Mouse (Mus musculus): ENCODE results near the gene Cnnm4. TPM values are rescaled to one million over a fixed set of nuclear protein-coding genes. Genes with fewer than 3 reads are reported as not detected.

Cnnm4 gene
- total RNA-seq, 2 experiments from 2014 or later = 13.0 to 13.8 TPM

- intact Hi-C loops (cut with DNase I) = no loop called here
- no peak for DNase-seq (ENCODE audit: low spot score in 2 of 2)
These were observed 4.0 kb upstream of the Cnnm4 start for GRCm38 (mm10) chr1:36467446-36467845.

GRCm38 (mm10) chr1:36469811-36470444, 1.5 kb upstream of the Cnnm4 start:
- intact Hi-C loops (cut with DNase I) = loop anchor here (2.0 kb wide), 2 partner anchors 25 to 101 kb away; partner anchors contain the start of genes Kansl3 and Lman2l
- DNase-seq (ENCODE audit: low spot score in 2 of 2) = no peak

- no peak for DNase-seq (ENCODE audit: low spot score in 2 of 2)
- intact Hi-C loops (cut with DNase I) = no loop called here
These were observed 653 bp downstream of the Cnnm4 start for GRCm38 (mm10) chr1:36472106-36472440.

GRCm38 (mm10) chr1:36473211-36473780, 1.9 kb downstream of the Cnnm4 start:
- no peak for DNase-seq (ENCODE audit: low spot score in 2 of 2)
- intact Hi-C loops (cut with DNase I) = no loop called here

GRCm38 (mm10) chr1:36474646-36475045, 3.2 kb downstream of the Cnnm4 start:
- DNase-seq (ENCODE audit: low spot score in 2 of 2) = no peak
- intact Hi-C loops (cut with DNase I) = no loop called here

- intact Hi-C loops (cut with DNase I) = no loop called here
These were observed 4.2 kb downstream of the Cnnm4 start for GRCm38 (mm10) chr1:36475480-36476110.

GRCm38 (mm10) chr1:36476426-36476825, 5.0 kb downstream of the Cnnm4 start:
- no peak for DNase-seq (ENCODE audit: low spot score in 2 of 2)
- intact Hi-C loops (cut with DNase I) = no loop called here

More at GRCm38 (mm10) chr1:36475480-36476110, 4.2 kb downstream of the Cnnm4 start:
- DNase-seq (ENCODE audit: low spot score in 2 of 2) = no peak

- intact Hi-C loops (cut with DNase I) = no loop called here
- DNase-seq (ENCODE audit: low spot score in 2 of 2) = no peak
These were observed 6.9 kb downstream of the Cnnm4 start for GRCm38 (mm10) chr1:36478343-36478795.

GRCm38 (mm10) chr1:36479903-36480899, 8.8 kb downstream of the Cnnm4 start:
- intact Hi-C loops (cut with DNase I) = no loop called here
- no peak for DNase-seq (ENCODE audit: low spot score in 2 of 2)

- DNase-seq (ENCODE audit: low spot score in 2 of 2) = no peak
- intact Hi-C loops (cut with DNase I) = no loop called here
These were observed 12.4 kb downstream of the Cnnm4 start for GRCm38 (mm10) chr1:36483825-36484224.

GRCm38 (mm10) chr1:36485080-36485479, 13.7 kb downstream of the Cnnm4 start:
- intact Hi-C loops (cut with DNase I) = no loop called here
- DNase-seq (ENCODE audit: low spot score in 2 of 2) = no peak

- intact Hi-C loops (cut with DNase I) = no loop called here
- DNase-seq (ENCODE audit: low spot score in 2 of 2) = no peak
These were observed 15.7 kb downstream of the Cnnm4 start for GRCm38 (mm10) chr1:36487111-36487510.

GRCm38 (mm10) chr1:36489661-36490060, 18.2 kb downstream of the Cnnm4 start:
- DNase-seq (ENCODE audit: low spot score in 2 of 2) = no peak
- intact Hi-C loops (cut with DNase I) = no loop called here

GRCm38 (mm10) chr1:36492416-36493139, 21.2 kb downstream of the Cnnm4 start:
- DNase-seq (ENCODE audit: low spot score in 2 of 2) = no peak
- intact Hi-C loops (cut with DNase I) = no loop called here

- no peak for DNase-seq (ENCODE audit: low spot score in 2 of 2)
- intact Hi-C loops (cut with DNase I) = no loop called here
These were observed 21.9 kb downstream of the Cnnm4 start for GRCm38 (mm10) chr1:36493299-36493698.

- intact Hi-C loops (cut with DNase I) = no loop called here
- DNase-seq (ENCODE audit: low spot score in 2 of 2) = peak in 1 of 2 experiments; percentile 37
These were observed 25.3 kb downstream of the Cnnm4 start for GRCm38 (mm10) chr1:36496719-36497118.

GRCm38 (mm10) chr1:36497312-36497711, 25.9 kb downstream of the Cnnm4 start:
- intact Hi-C loops (cut with DNase I) = no loop called here
- no peak for DNase-seq (ENCODE audit: low spot score in 2 of 2)

GRCm38 (mm10) chr1:36501261-36501660, 29.8 kb downstream of the Cnnm4 start:
- intact Hi-C loops (cut with DNase I) = loop anchor here (1.0 kb wide), 1 partner anchor 178 kb away; no protein-coding TSS in a partner anchor
- peak; percentile 68 to 69 for DNase-seq (ENCODE audit: low spot score in 2 of 2)

- intact Hi-C loops (cut with DNase I) = no loop called here
- no peak for DNase-seq (ENCODE audit: low spot score in 2 of 2)
These were observed 36.8 kb downstream of the Cnnm4 start for GRCm38 (mm10) chr1:36508238-36508637.
